In genomic region chr11:79704318-79705150, GRCm38 (mm10) we compare ENCODE assay signal across 8 mouse cellular contexts.
DNase-seq lines count a peak whose midpoint lies in the region; ATAC-seq and TF ChIP-seq lines count a peak whose summit lies in the region.

No protein-coding gene starts in this region.

- peaks cover 10% of the 10 kb centered on the region for H3K79me2 ChIP-seq in MEL (ENCODE audit: control insufficient read depth, insufficient read depth, low read length, poor library complexity)

- no peaks in the 10 kb centered on the region for H3K9me3 ChIP-seq in MEL (replicated peaks; ENCODE audit: insufficient read depth, low read length)
- no peaks in the 10 kb centered on the region for H3K9me3 ChIP-seq in hindbrain, embryonic 10.5 days
- H3K9me3 ChIP-seq in lung, postnatal 0 days (ENCODE audit: low read length), result no peaks in the 10 kb centered on the region

- peak overlapping the region; percentile 63 to 85 for H3K4me3 ChIP-seq in MEL (ENCODE audit: control insufficient read depth in 1 of 2, insufficient read depth in 1 of 2, low read depth in 2 of 2, low read length in 2 of 2)
- peak overlapping the region; percentile 89 for H3K4me3 ChIP-seq in cerebellum, adult 2 months (replicated peaks; ENCODE audit: insufficient read depth, low read depth, low read length)
- H3K4me3 ChIP-seq in hindbrain, embryonic 10.5 days, result peak overlapping the region; percentile 75
- peak overlapping the region; percentile 83 for H3K4me3 ChIP-seq in lung, postnatal 0 days (ENCODE audit: low read depth, low read length)

- peaks cover 0 to 10% of the 10 kb centered on the region in 2 experiments; a peak in 2 of 4 replicates for H3K4me1 ChIP-seq in MEL (ENCODE audit: control insufficient read depth in 1 of 2, insufficient read depth in 2 of 2, low read length in 2 of 2)
- peaks cover 10% of the 10 kb centered on the region for H3K4me1 ChIP-seq in cerebellum, adult 2 months (ENCODE audit: control insufficient read depth, insufficient read depth, low read length)
- peaks cover 42% of the 10 kb centered on the region for H3K4me1 ChIP-seq in hindbrain, embryonic 10.5 days (replicated peaks)
- peaks cover 6% of the 10 kb centered on the region; the same call in 1 of the 2 replicates for H3K4me1 ChIP-seq in lung, postnatal 0 days (ENCODE audit: insufficient read depth, low read depth, low read length)

- peaks cover 0 to 7% of the 10 kb centered on the region in 2 experiments; a peak in 2 of 4 replicates for H3K36me3 ChIP-seq in MEL (ENCODE audit: control insufficient read depth in 1 of 2, insufficient read depth in 2 of 2, low read length in 2 of 2)
- H3K36me3 ChIP-seq in hindbrain, embryonic 10.5 days, result peaks cover 16% of the 10 kb centered on the region
- H3K36me3 ChIP-seq in lung, postnatal 0 days (ENCODE audit: insufficient read depth, low read length), result no peaks in the 10 kb centered on the region

- TF ChIP-seq EP300 in MEL (IDR thresholded peaks at IDR 0.05; ENCODE audit: low read depth in 1 of 2, low read length in 2 of 2), result peak in 1 of 2 experiments; percentile 27; a peak in 1 of 4 replicates
- TF ChIP-seq EP300 in lung, postnatal 0 days (IDR thresholded peaks at IDR 0.05), result peak; percentile 69

- peak overlapping the region; percentile 92 for H3K9ac ChIP-seq in MEL (ENCODE audit: control insufficient read depth, low read depth, low read length, poor library complexity, severe bottlenecking)
- peak overlapping the region; percentile 97 for H3K9ac ChIP-seq in lung, postnatal 0 days (replicated peaks; ENCODE audit: low read depth)

- TF ChIP-seq CTCF in MEL (IDR thresholded peaks at IDR 0.05 in 2 of 3, conservative IDR thresholded peaks at IDR 0.05 in 1 of 3; ENCODE audit: control insufficient read depth in 1 of 3, insufficient read depth in 1 of 3, low read depth in 2 of 3, low read length in 3 of 3, poor library complexity in 1 of 3, severe bottlenecking in 1 of 3), result peak in 1 of 3 experiments; percentile 29; a peak in 1 of 6 replicates
- no peak for TF ChIP-seq CTCF in cerebellum, adult 2 months (IDR thresholded peaks at IDR 0.05; ENCODE audit: borderline replicate concordance, insufficient read depth, low read depth, low read length)
- TF ChIP-seq CTCF in lung, postnatal 0 days (IDR thresholded peaks at IDR 0.05), result no peak; the same call in 1 of the 2 replicates

- peak overlapping the region; percentile 75 for H3K27ac ChIP-seq in MEL (ENCODE audit: control insufficient read depth, low read depth, low read length)
- H3K27ac ChIP-seq in cerebellum, adult 2 months (ENCODE audit: insufficient read depth, low read length), result peak overlapping the region; percentile 95
- peak overlapping the region; percentile 95 for H3K27ac ChIP-seq in hindbrain, embryonic 10.5 days
- peak overlapping the region; percentile 99 for H3K27ac ChIP-seq in lung, postnatal 0 days (ENCODE audit: low read length)

- no peaks in the 10 kb centered on the region for H3K27me3 ChIP-seq in MEL (ENCODE audit: control insufficient read depth in 1 of 2, insufficient read depth in 2 of 2, low read length in 2 of 2)
- H3K27me3 ChIP-seq in cerebellum, adult 2 months (ENCODE audit: control insufficient read depth, insufficient read depth, low read length), result no peaks in the 10 kb centered on the region
- peaks cover 13% of the 10 kb centered on the region for H3K27me3 ChIP-seq in hindbrain, embryonic 10.5 days (ENCODE audit: insufficient read depth, poor library complexity, severe bottlenecking)
- no peaks in the 10 kb centered on the region for H3K27me3 ChIP-seq in lung, postnatal 0 days (replicated peaks; ENCODE audit: insufficient read depth, low read length)

- TF ChIP-seq POLR2A in MEL (IDR thresholded peaks at IDR 0.05; ENCODE audit: control insufficient read depth in 1 of 2, insufficient read depth in 1 of 2, low read depth in 1 of 2, low read length in 2 of 2, poor library complexity in 1 of 2), result peak; percentile 80 to 94; a peak in 3 of 4 replicates
- peak; percentile 78 for TF ChIP-seq POLR2A in cerebellum, adult 2 months (IDR thresholded peaks at IDR 0.05; ENCODE audit: borderline replicate concordance, insufficient read depth, low read length)

- ATAC-seq in lung, postnatal 0 days, result peak; percentile 96

- peak; percentile 97 for DNase-seq in MEL (ENCODE audit: low read depth, low spot score)
- peak; percentile 96 to 97 for DNase-seq in cerebellum, adult 2 months
- DNase-seq in forelimb bud, embryonic 11.5 days (ENCODE audit: low read depth, low spot score), result peak; percentile 91
- DNase-seq in hindbrain, embryonic 10.5 days (ENCODE audit: low spot score), result peak; percentile 98
- DNase-seq in layer of hippocampus, adult 9-11 months, result peak; percentile 95
- peak; percentile 96 for DNase-seq in lung, postnatal 0 days (ENCODE audit: low spot score)
- peak; percentile 99 for DNase-seq in ovary, postnatal 14 days (ENCODE audit: low spot score)
- DNase-seq in thymus, postnatal 14 days, result peak; percentile 97

- peak overlapping the region; percentile 50 for H3K4me2 ChIP-seq in lung, postnatal 0 days (replicated peaks; ENCODE audit: low read depth, low read length)

- no peak for TF ChIP-seq RAD21 in MEL (IDR thresholded peaks at IDR 0.05; ENCODE audit: low read depth, low read length)

- WGBS in cerebellum, adult 2 months, result under 1% methylated on average over 60 of the region's 61 CpGs
- under 1% methylated on average over 61 of the region's 61 CpGs for WGBS in hindbrain, embryonic 10.5 days
- 2% methylated on average over 50 of the region's 61 CpGs for WGBS in lung, postnatal 0 days

TF ChIP-seq in MEL, 35 proteins besides CTCF, POLR2A, EP300 and RAD21:
- peak; percentile 61; the same call in 1 of the 2 replicates for TF ChIP-seq TCF12 (IDR thresholded peaks at IDR 0.05; ENCODE audit: low read depth, low read length)
- TF ChIP-seq ZNF384 (IDR thresholded peaks at IDR 0.05; ENCODE audit: low read depth, low read length), result no peak
- peak; percentile 84 for TF ChIP-seq NELFE (IDR thresholded peaks at IDR 0.05; ENCODE audit: low read depth, low read length)
- no peak; the same call in 1 of the 2 replicates for TF ChIP-seq UBTF (IDR thresholded peaks at IDR 0.05; ENCODE audit: borderline replicate concordance, insufficient read depth, low read depth, low read length)
- TF ChIP-seq ZC3H11A (IDR thresholded peaks at IDR 0.05; ENCODE audit: low read depth, low read length), result no peak
- no peak for TF ChIP-seq USF2 (IDR thresholded peaks at IDR 0.05; ENCODE audit: borderline replicate concordance in 1 of 2, insufficient read depth in 1 of 2, low read depth in 1 of 2, low read length in 2 of 2)
- peak; percentile 57; the same call in 1 of the 2 replicates for TF ChIP-seq BHLHE40 (IDR thresholded peaks at IDR 0.05; ENCODE audit: borderline replicate concordance, low read depth, low read length)
- peak; percentile 99 for TF ChIP-seq TBP (IDR thresholded peaks at IDR 0.05; ENCODE audit: low read depth, low read length)
- TF ChIP-seq GATA1 (IDR thresholded peaks at IDR 0.05; ENCODE audit: low read depth, low read length), result no peak
- peak; percentile 14; the same call in 1 of the 2 replicates for TF ChIP-seq RCOR1 (IDR thresholded peaks at IDR 0.05; ENCODE audit: low read depth, low read length)
- TF ChIP-seq USF1 (IDR thresholded peaks at IDR 0.05; ENCODE audit: low read depth, low read length), result peak; percentile 53
- no peak for TF ChIP-seq MYB (IDR thresholded peaks at IDR 0.05; ENCODE audit: low read depth, low read length)
- TF ChIP-seq JUND (IDR thresholded peaks at IDR 0.05; ENCODE audit: low read depth, low read length), result no peak
- peak; percentile 84; the same call in 1 of the 2 replicates for TF ChIP-seq ZMIZ1 (IDR thresholded peaks at IDR 0.05; ENCODE audit: low read depth, low read length)
- 0 out of 2 replicates have a peak, but pooled peaks have one; percentile 19 for TF ChIP-seq NRF1 (IDR thresholded peaks at IDR 0.05; ENCODE audit: insufficient read depth, low read depth, low read length, poor library complexity, severe bottlenecking)
- no peak for TF ChIP-seq CHD1 (IDR thresholded peaks at IDR 0.05; ENCODE audit: low read depth, low read length)
- TF ChIP-seq SMC3 (IDR thresholded peaks at IDR 0.05; ENCODE audit: low read depth, low read length), result no peak; the same call in 1 of the 2 replicates
- no peak for TF ChIP-seq MEF2A (IDR thresholded peaks at IDR 0.05; ENCODE audit: extremely low read depth, insufficient replicate concordance, low read depth, low read length, poor library complexity, severe bottlenecking)
- no peak for TF ChIP-seq SIN3A (IDR thresholded peaks at IDR 0.05; ENCODE audit: low read length)
- TF ChIP-seq MAFK (IDR thresholded peaks at IDR 0.05; ENCODE audit: borderline replicate concordance, low read depth, low read length), result peak; percentile 98
- TF ChIP-seq ZKSCAN1 (IDR thresholded peaks at IDR 0.05; ENCODE audit: low read depth, low read length), result no peak
- TF ChIP-seq POLR2AphosphoS5 (IDR thresholded peaks at IDR 0.05; ENCODE audit: borderline replicate concordance, low read depth, low read length), result no peak
- TF ChIP-seq CHD2 (IDR thresholded peaks at IDR 0.05; ENCODE audit: low read length), result peak; percentile 45; the same call in 1 of the 2 replicates
- peak; percentile 70; the same call in 1 of the 2 replicates for TF ChIP-seq MYC (IDR thresholded peaks at IDR 0.05; ENCODE audit: low read depth, low read length)
- peak; percentile 77; the same call in 1 of the 2 replicates for TF ChIP-seq POLR2AphosphoS2 (IDR thresholded peaks at IDR 0.05; ENCODE audit: low read length)
- no peak for TF ChIP-seq TAL1 (IDR thresholded peaks at IDR 0.05; ENCODE audit: low read length)
- TF ChIP-seq ELF1 (IDR thresholded peaks at IDR 0.05; ENCODE audit: low read depth, low read length), result peak; percentile 78
- TF ChIP-seq ETS1 (IDR thresholded peaks at IDR 0.05; ENCODE audit: low read depth, low read length), result peak; percentile 41; the same call in 1 of the 2 replicates
- TF ChIP-seq E2F4 (IDR thresholded peaks at IDR 0.05; ENCODE audit: borderline replicate concordance, low read depth, low read length), result no peak
- peak; percentile 95; the same call in 1 of the 2 replicates for TF ChIP-seq MAZ (IDR thresholded peaks at IDR 0.05; ENCODE audit: low read depth, low read length)
- 0 out of 2 replicates have a peak, but pooled peaks have one; percentile 29 for TF ChIP-seq GABPA (IDR thresholded peaks at IDR 0.05; ENCODE audit: low read depth, low read length)
- no peak; the same call in 1 of the 2 replicates for TF ChIP-seq KAT2A (conservative IDR thresholded peaks at IDR 0.05; ENCODE audit: low read depth, low read length)
- TF ChIP-seq MAX (IDR thresholded peaks at IDR 0.05; ENCODE audit: low read length), result peak; percentile 69; the same call in 1 of the 2 replicates
- TF ChIP-seq MXI1 (IDR thresholded peaks at IDR 0.05; ENCODE audit: low read depth, low read length), result peak; percentile 86
- peak; percentile 65 for TF ChIP-seq HCFC1 (IDR thresholded peaks at IDR 0.05; ENCODE audit: low read depth, low read length)

Comparison
In these comparisons a context has a peak if more than half of its experiments do, and no peak if none do; other contexts are left out.
1. Peak in every context shown above with its lines: DNase-seq, ATAC-seq, H3K4me3 ChIP-seq and H3K27ac ChIP-seq.